Mouse (Mus musculus): Measurements from ENCODE around the gene Pomc.
"Not testable (repeated sequence)": the region's sequence is repeated elsewhere in the genome, so short reads cannot be mapped to it uniquely, and the experiment has no call there.

Pomc gene

GRCm38 (mm10) chr12:3968380-3968779 is 13.6 kb downstream of the Pomc start:
- DNase-seq, result no peak

- DNase-seq, result not testable (repeated sequence)
These were observed 18.4 kb downstream of the Pomc start for GRCm38 (mm10) chr12:3973169-3973568.

DNA sequence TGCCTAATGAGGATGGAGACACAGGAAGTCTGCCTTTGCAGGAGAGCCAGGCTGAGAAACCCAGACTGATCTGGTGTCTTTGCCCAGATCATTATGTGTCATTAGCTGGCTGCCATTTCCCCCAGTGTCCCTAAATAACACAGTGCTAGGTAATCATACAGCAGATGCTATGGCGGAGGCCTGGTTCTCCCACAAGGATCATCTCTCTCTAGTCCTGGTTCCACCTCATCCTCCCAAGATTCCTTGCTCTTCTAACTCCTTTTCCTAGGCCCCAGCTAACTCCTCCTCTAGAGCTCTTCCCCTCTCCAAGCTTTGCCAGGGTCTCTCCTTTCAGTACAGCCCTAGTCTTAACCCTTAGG is 26.2 kb downstream of the Pomc start:
- no peak for DNase-seq

DNA sequence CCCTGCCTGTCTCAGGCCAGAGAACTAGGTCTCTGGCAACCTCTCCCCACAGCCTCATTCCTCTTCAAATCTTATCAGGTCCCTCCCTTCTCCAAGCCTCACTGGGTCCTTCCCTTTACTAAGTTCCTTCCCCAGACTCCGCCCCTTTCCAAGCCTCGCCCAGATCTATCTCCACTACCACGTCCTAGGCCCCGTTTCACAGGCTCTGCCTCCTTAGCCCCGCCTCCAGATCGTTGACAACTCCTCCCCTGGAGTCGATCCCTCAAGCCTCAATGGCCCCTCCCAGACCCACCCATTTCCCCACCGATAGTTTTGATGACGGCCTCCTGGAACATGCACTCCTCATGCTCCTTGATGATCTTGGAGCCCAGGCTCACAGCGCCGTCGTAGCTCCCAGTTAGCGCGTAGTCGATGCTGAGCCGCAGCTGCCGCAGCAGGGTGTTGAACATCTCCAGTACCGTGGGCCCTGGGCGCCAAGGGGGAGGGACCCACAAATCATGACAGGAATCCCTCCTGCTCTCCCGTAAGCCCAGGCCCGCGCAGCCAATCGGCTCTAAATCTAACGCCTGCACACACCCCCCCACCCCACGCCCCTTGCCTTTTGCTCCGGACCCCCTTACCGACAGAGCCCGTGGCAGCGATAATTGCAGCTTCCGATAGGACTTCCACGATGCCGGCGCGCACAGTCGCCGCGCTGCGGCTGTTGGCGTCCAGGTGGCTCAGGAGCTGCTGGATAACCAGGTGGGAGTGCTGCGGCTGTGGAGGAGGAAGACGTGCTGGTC is 26.8 kb downstream of the Pomc start:
- DNase-seq, result peak; percentile 81

DNA sequence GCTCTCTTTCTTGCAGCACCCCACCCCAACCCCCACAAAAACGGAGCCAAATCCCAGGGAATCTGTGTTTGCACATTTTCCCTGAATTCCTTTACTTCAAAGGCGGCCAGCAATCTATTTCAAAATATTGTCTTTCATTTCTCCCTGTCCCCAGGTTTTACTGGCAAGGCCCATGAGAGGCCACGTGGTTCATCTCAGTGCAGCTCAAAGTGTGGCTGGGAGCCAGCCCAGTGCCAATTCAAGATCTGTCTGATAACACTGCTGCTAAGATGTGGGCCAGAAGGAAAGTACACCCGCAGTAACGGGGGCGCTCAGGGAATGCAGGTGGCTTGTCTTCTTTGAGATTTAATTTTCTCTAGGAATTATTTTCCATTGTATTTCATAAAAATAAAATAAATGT is 27.5 kb downstream of the Pomc start:
- DNase-seq, result peak; percentile 43

GRCm38 (mm10) chr12:3983736-3984135 is 29.0 kb downstream of the Pomc start:
- DNase-seq, result peak; percentile 31

- DNase-seq, result no peak
These were observed 29.7 kb downstream of the Pomc start for GRCm38 (mm10) chr12:3984446-3984845.

- no peak for DNase-seq
These were observed 35.2 kb downstream of the Pomc start for GRCm38 (mm10) chr12:3989943-3990342.

GRCm38 (mm10) chr12:3991047-3991446 is 36.3 kb downstream of the Pomc start:
- no peak for DNase-seq

DNA sequence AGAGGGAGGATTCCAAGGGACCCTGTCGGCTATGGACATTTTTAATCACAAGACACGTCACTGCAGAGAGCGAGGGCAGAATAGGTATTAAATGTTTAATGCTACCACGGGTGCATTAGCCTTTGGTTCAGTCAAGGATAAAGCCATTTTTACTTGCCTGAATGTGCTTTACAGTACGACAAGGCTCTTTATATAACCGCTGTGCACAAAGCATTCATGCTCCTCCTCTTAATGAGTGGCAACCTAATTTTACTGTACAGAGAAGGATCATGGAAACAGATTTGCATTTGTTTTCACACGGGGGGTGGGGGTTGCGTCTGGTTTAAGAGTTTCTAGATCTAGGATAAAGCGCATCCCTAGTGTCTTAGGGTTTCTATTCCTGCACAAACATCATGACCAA is 42.0 kb downstream of the Pomc start:
- no peak for DNase-seq

- DNase-seq, result no peak
These were observed 45.7 kb downstream of the Pomc start for GRCm38 (mm10) chr12:4000406-4000805.

DNA sequence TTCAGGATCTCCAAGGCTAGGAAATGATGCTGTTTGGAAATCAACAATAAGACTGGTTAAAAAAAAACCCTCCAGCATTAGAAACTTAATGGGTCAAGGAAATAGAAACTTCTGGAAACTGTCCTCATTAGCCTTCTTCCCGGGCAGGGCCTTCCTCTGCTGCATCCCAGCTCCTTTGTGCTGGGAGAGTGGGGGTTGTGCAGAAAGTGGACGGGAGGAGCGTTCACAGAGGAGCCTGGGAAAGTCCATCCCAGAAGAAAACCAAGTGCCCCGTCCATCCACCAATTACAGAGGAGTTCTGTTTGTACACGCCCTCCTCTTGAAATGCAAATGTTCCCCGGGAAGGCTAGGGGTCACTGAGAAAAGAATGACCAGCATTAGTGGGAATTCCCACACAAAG is 49.9 kb downstream of the Pomc start:
- DNase-seq, result no peak

DNA sequence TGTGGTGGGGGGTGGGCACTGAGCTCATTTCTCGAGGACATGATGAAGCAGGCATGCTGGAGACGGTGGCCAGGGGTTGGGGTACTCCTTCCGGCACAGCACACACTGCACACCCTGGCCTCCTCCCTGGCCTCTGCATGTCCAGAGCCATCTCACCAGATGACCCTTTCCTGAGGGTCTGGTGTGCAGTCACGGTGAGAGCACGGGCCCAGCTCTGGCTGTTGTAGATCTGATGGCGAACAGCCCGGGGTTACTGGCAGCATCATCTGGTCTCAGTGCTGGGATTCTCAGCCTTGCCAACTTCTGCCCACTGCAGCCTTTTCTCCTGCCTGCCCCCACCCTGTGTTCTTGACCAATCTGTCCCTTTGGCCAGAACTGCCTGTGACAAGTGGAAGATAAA is 51.3 kb downstream of the Pomc start:
- no peak for DNase-seq

- DNase-seq, result no peak
These were observed 52.4 kb downstream of the Pomc start for GRCm38 (mm10) chr12:4007181-4007580.

DNA sequence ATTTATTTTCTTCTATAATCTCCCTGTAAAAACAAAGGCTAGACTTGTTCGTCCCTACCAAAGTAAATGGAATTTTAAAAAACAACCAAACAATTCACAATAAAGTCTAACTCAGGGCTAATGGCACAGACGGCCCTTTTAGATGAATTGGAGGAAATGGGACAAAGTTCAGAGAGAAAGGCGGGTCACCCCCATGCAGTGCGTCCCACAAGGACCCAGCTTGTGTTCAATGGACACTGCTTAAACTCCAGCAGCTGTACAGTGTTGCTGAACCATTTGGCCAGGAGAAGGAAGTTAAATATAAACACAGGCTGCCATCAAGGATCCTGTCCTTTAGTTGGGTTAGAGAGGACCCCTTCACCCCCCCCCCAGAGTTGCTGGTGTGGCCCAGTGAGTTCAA is 53.0 kb downstream of the Pomc start:
- DNase-seq, result no peak

DNA sequence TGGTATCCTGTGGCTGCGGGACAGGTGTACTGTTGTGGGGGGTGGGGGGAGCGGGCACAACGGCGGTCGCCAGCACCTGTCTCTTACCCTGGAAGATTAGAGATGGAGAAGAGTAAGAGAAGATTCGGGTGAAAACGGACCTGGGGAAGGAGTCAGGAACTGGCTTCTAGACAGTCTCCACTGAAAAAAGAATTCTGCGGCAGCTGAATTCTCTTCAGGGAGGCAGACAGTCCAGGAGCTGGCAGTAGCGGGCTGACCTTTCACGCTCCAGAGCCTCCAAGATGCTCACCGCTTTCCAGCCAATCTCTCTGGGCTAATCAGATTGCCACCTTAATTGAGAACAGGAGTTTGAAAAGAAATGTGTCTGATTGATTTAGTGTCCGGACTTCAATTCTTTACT is 54.0 kb downstream of the Pomc start:
- no peak for DNase-seq

Measured in kidney, adult 11 months (tissue).